Mouse (Mus musculus) layer of hippocampus, postnatal 14 days (tissue): ENCODE measurements around the gene Pfpl. TPM values are rescaled to one million over a fixed set of nuclear protein-coding genes. Genes with fewer than 3 reads are reported as not detected.

Source experiments
- DNase-seq, 2 experiments: peaks; one replicate each; pipeline ENCODE4 v3.0.0; 2021 to 2022; ENCODE audit warnings: low spot score in 2 of 2, mixed read lengths in 1 of 2
- total RNA-seq, 2 experiments: library from RNA; stranded (reverse); gene quantifications; 2 replicates each; pipeline ENCODE4 v1.2.3; 2021

Pfpl gene
- total RNA-seq, 2 experiments from 2014 or later: not detected

- peak in 1 of 2 experiments; percentile 1 for DNase-seq
These were observed 36.4 kb downstream of the Pfpl start for GRCm38 (mm10) chr19:12464127-12464526.

GRCm38 (mm10) chr19:12464674-12465073, 37.0 kb downstream of the Pfpl start:
- peak in 1 of 2 experiments; percentile 1 for DNase-seq

- no peak for DNase-seq
These were observed 37.9 kb downstream of the Pfpl start for GRCm38 (mm10) chr19:12465530-12466144.

GRCm38 (mm10) chr19:12466204-12466603, 38.5 kb downstream of the Pfpl start:
- DNase-seq: peak; percentile 61 to 75

GRCm38 (mm10) chr19:12467436-12467835, 39.7 kb downstream of the Pfpl start:
- peak in 1 of 2 experiments; percentile 14 for DNase-seq

- no peak for DNase-seq
These were observed 44.2 kb downstream of the Pfpl start for GRCm38 (mm10) chr19:12471866-12472265.

GRCm38 (mm10) chr19:12472381-12472976, 44.8 kb downstream of the Pfpl start:
- no peak for DNase-seq

- DNase-seq: no peak
These were observed 45.5 kb downstream of the Pfpl start for GRCm38 (mm10) chr19:12473201-12473641.

GRCm38 (mm10) chr19:12473951-12474350, 46.2 kb downstream of the Pfpl start:
- DNase-seq: no peak

GRCm38 (mm10) chr19:12475380-12476250, 47.9 kb downstream of the Pfpl start:
- peak; percentile 83 to 91 for DNase-seq

GRCm38 (mm10) chr19:12476721-12477270, 49.1 kb downstream of the Pfpl start:
- DNase-seq: no peak

GRCm38 (mm10) chr19:12478369-12478768, 50.7 kb downstream of the Pfpl start:
- DNase-seq: no peak

Other genes with a start within 250 kb of the Pfpl start
- gene Olfr1431, start 227.3 kb upstream of the Pfpl start, total RNA-seq: not detected
- not detected for gene Olfr1432, start 195.3 kb upstream of the Pfpl start, total RNA-seq
- not detected for gene Olfr262, start 186.2 kb upstream of the Pfpl start, total RNA-seq
- not detected for gene Olfr235, start 166.9 kb upstream of the Pfpl start, total RNA-seq
- not detected for gene Olfr1434, start 148.1 kb upstream of the Pfpl start, total RNA-seq
- not detected for gene Olfr1436, start 128.8 kb upstream of the Pfpl start, total RNA-seq
- not detected for gene Olfr1437, start 102.8 kb upstream of the Pfpl start, total RNA-seq
- gene Olfr1438-ps1, start 92.0 kb upstream of the Pfpl start, total RNA-seq: not detected
- not detected for gene Olfr1440, start 40.6 kb upstream of the Pfpl start, total RNA-seq
- gene Olfr1441, start 10.5 kb upstream of the Pfpl start, total RNA-seq: not detected
- 1 to 10 TPM; 5.4 to 5.6 TPM for gene Mpeg1, start 32.9 kb downstream of the Pfpl start, total RNA-seq
- 10 to 100 TPM; 37.0 to 41.8 TPM for gene Dtx4, start 73.5 kb downstream of the Pfpl start, total RNA-seq
- gene Fam111a, start 117.8 kb downstream of the Pfpl start, total RNA-seq: 1 to 10 TPM; 1.6 to 2.2 TPM
- gene Gm4952, start 172.1 kb downstream of the Pfpl start, total RNA-seq: under 1 TPM; 0.14 to 0.33 TPM
- gene Glyat, start 205.4 kb downstream of the Pfpl start, total RNA-seq: under 1 TPM; 0.21 to 0.24 TPM
- gene Olfr1442, start 242.5 kb downstream of the Pfpl start, total RNA-seq: not detected